Mouse (Mus musculus) CH12.LX (cell line): ENCODE results near the gene Scaf11. TPM values are rescaled to one million over a fixed set of nuclear protein-coding genes. Genes with fewer than 3 reads are reported as not detected.

Source experiments
- DNase-seq: peaks from one replicate; pipeline ENCODE4 v3.0.0-alpha.2; 2013; ENCODE audit errors: extremely low read depth
- H3K27ac ChIP-seq: 2 replicates; pipeline ENCODE4 v1.5.1; 2012; ENCODE audit warnings: low read depth, mild to moderate bottlenecking, control low read depth, moderate library complexity; ENCODE audit not compliant: insufficient read depth
- H3K27me3 ChIP-seq: replicated peaks from 2 replicates; pipeline ENCODE3; 2012; ENCODE audit warnings: inconsistent platforms
- H3K36me3 ChIP-seq, 2 experiments: replicated peaks in 1 of 2; 2 replicates each; pipeline versions ENCODE3 to v1.6.1; 2012; ENCODE audit warnings: inconsistent platforms in 1 of 2, low read length in 1 of 2, mild to moderate bottlenecking in 1 of 2, mixed read lengths in 1 of 2, moderate library complexity in 1 of 2; ENCODE audit not compliant: control insufficient read depth in 1 of 2, insufficient read depth in 1 of 2
- H3K4me1 ChIP-seq, 2 experiments: 2 replicates each; pipeline ENCODE4 v1.6.1; 2012; ENCODE audit warnings: inconsistent platforms in 1 of 2, moderate library complexity in 1 of 2; ENCODE audit not compliant: insufficient read depth in 2 of 2, control insufficient read depth in 1 of 2
- H3K4me2 ChIP-seq: 2 replicates; pipeline ENCODE4 v1.6.1; 2012; ENCODE audit warnings: low read depth, mild to moderate bottlenecking, control low read depth; ENCODE audit not compliant: poor library complexity, insufficient read depth, severe bottlenecking
- H3K4me3 ChIP-seq, 3 experiments: fragments of 150-350 bp in 1 of 3; sonication (generic) in 1 of 3; replicated peaks in 1 of 3; 2 replicates each; pipeline versions ENCODE3 to v1.5.1; 2011 to 2012; ENCODE audit warnings: low read depth in 2 of 3, low read length in 2 of 3, mild to moderate bottlenecking in 2 of 3, moderate library complexity in 2 of 3, control low read depth in 1 of 3, improper control_type of control experiment in 1 of 3, inconsistent platforms in 1 of 3, mixed read lengths in 1 of 3; ENCODE audit not compliant: poor library complexity in 1 of 3
- H3K79me2 ChIP-seq: replicated peaks from 2 replicates; pipeline ENCODE4 v1.6.1; 2012; ENCODE audit warnings: mild to moderate bottlenecking, moderate library complexity; ENCODE audit not compliant: control insufficient read depth, poor library complexity, insufficient read depth, severe bottlenecking; ENCODE audit errors: extremely low read depth
- H3K9ac ChIP-seq: 2 replicates; pipeline ENCODE4 v1.6.1; 2012; ENCODE audit warnings: low read depth, mild to moderate bottlenecking, control low read depth, moderate library complexity; ENCODE audit not compliant: insufficient read depth
- H3K9me3 ChIP-seq: replicated peaks from 2 replicates; pipeline ENCODE3; 2012; ENCODE audit warnings: low read length, inconsistent platforms, mixed read lengths
- CHD2 ChIP-seq: IDR thresholded peaks from 2 replicates; pipeline ENCODE4 v1.6.1; 2011; ENCODE audit warnings: low read length, improper control_type of control experiment
- CTCF ChIP-seq, 2 experiments: IDR thresholded peaks in 1 of 2; conservative IDR thresholded peaks in 1 of 2; 2 replicates each; pipeline ENCODE4 v1.5.1; 2011 to 2012; ENCODE audit warnings: low read depth in 2 of 2, low read length in 2 of 2, improper control_type of control experiment in 1 of 2, inconsistent platforms in 1 of 2, mild to moderate bottlenecking in 1 of 2, moderate library complexity in 1 of 2
- ELF1 ChIP-seq: IDR thresholded peaks from 2 replicates; pipeline ENCODE4 v1.6.1; 2014; ENCODE audit warnings: low read depth, mild to moderate bottlenecking, inconsistent platforms, low read length, improper control_type of control experiment
- EP300 ChIP-seq: IDR thresholded peaks from 2 replicates; pipeline ENCODE4 v1.6.1; 2011; ENCODE audit warnings: low read length, improper control_type of control experiment
- ETS1 ChIP-seq: conservative IDR thresholded peaks from 2 replicates; pipeline ENCODE4 v1.6.1; 2012; ENCODE audit warnings: low read depth, mild to moderate bottlenecking, inconsistent platforms, low read length, improper control_type of control experiment, moderate library complexity
- GABPA ChIP-seq: IDR thresholded peaks from 2 replicates; pipeline ENCODE4 v1.6.1; 2012; ENCODE audit warnings: low read depth, low read length, improper control_type of control experiment, inconsistent platforms; ENCODE audit not compliant: insufficient replicate concordance
- IRF4 ChIP-seq: IDR thresholded peaks from 2 replicates; pipeline ENCODE4 v1.6.1; 2014; ENCODE audit warnings: low read depth, mild to moderate bottlenecking, inconsistent platforms, low read length, improper control_type of control experiment
- JUN ChIP-seq: IDR thresholded peaks from 2 replicates; pipeline ENCODE4 v1.6.1; 2011; ENCODE audit warnings: low read depth, mild to moderate bottlenecking, low read length, improper control_type of control experiment, moderate library complexity; ENCODE audit not compliant: insufficient read depth
- JUND ChIP-seq: conservative IDR thresholded peaks from 2 replicates; pipeline ENCODE4 v1.6.1; 2011; ENCODE audit warnings: low read depth, low read length, improper control_type of control experiment
- MAX ChIP-seq: IDR thresholded peaks from 2 replicates; pipeline ENCODE4 v1.6.1; 2011; ENCODE audit warnings: low read length, improper control_type of control experiment
- MAZ ChIP-seq: IDR thresholded peaks from 2 replicates; pipeline ENCODE4 v1.6.1; 2012; ENCODE audit warnings: low read depth, mild to moderate bottlenecking, inconsistent platforms, low read length, improper control_type of control experiment, moderate library complexity
- MEF2A ChIP-seq: IDR thresholded peaks from 2 replicates; pipeline ENCODE4 v1.6.1; 2014; ENCODE audit warnings: low read depth, mild to moderate bottlenecking, inconsistent platforms, low read length, improper control_type of control experiment, borderline replicate concordance
- MXI1 ChIP-seq: IDR thresholded peaks from 2 replicates; pipeline ENCODE4 v1.6.1; 2011; ENCODE audit warnings: mild to moderate bottlenecking, low read depth, low read length, improper control_type of control experiment
- MYC ChIP-seq: IDR thresholded peaks from 2 replicates; pipeline ENCODE4 v1.6.1; 2011; ENCODE audit warnings: low read depth, mild to moderate bottlenecking, improper control_type of control experiment, low read length
- PAX5 ChIP-seq: IDR thresholded peaks from 2 replicates; pipeline ENCODE4 v1.6.1; 2012; ENCODE audit warnings: low read length, inconsistent platforms, mixed read lengths
- POLR2A ChIP-seq: IDR thresholded peaks from 2 replicates; pipeline ENCODE4 v1.6.1; 2011; ENCODE audit warnings: low read depth, mild to moderate bottlenecking, improper control_type of control experiment, low read length
- POLR2AphosphoS2 ChIP-seq: IDR thresholded peaks from 2 replicates; pipeline ENCODE4 v1.6.1; 2011; ENCODE audit warnings: low read depth, low read length, improper control_type of control experiment
- RAD21 ChIP-seq: IDR thresholded peaks from 2 replicates; pipeline ENCODE4 v1.6.1; 2011; ENCODE audit warnings: low read depth, mild to moderate bottlenecking, low read length, improper control_type of control experiment, moderate library complexity
- SIN3A ChIP-seq: IDR thresholded peaks from 2 replicates; pipeline ENCODE4 v1.6.1; 2012; ENCODE audit warnings: low read length, improper control_type of control experiment, inconsistent platforms
- TBP ChIP-seq: conservative IDR thresholded peaks from 2 replicates; pipeline ENCODE4 v1.6.1; 2011; ENCODE audit warnings: low read depth, low read length, improper control_type of control experiment
- TCF12 ChIP-seq: IDR thresholded peaks from 2 replicates; pipeline ENCODE4 v1.6.1; 2014; ENCODE audit warnings: low read depth, mild to moderate bottlenecking, inconsistent platforms, low read length, improper control_type of control experiment
- UBTF ChIP-seq: IDR thresholded peaks from 2 replicates; pipeline ENCODE4 v1.6.1; 2012; ENCODE audit warnings: low read depth, mild to moderate bottlenecking, inconsistent platforms, low read length, improper control_type of control experiment, moderate library complexity
- USF1 ChIP-seq: IDR thresholded peaks from 2 replicates; pipeline ENCODE4 v1.6.1; 2014; ENCODE audit warnings: low read depth, mild to moderate bottlenecking, inconsistent platforms, low read length, improper control_type of control experiment
- ZC3H11A ChIP-seq: IDR thresholded peaks from 2 replicates; pipeline ENCODE4 v1.6.1; 2012; ENCODE audit warnings: low read depth, mild to moderate bottlenecking, inconsistent platforms, low read length, improper control_type of control experiment
- ZKSCAN1 ChIP-seq: IDR thresholded peaks from 2 replicates; pipeline ENCODE4 v1.6.1; 2012; ENCODE audit warnings: low read depth, inconsistent platforms, low read length, improper control_type of control experiment, borderline replicate concordance
- ZMIZ1 ChIP-seq: IDR thresholded peaks from 2 replicates; pipeline ENCODE4 v1.6.1; 2012; ENCODE audit warnings: low read depth, mild to moderate bottlenecking, inconsistent platforms, low read length, improper control_type of control experiment
- ZNF384 ChIP-seq: IDR thresholded peaks from 2 replicates; pipeline ENCODE4 v1.6.1; 2012; ENCODE audit warnings: low read depth, low read length, improper control_type of control experiment, inconsistent platforms
- dilution Hi-C: fragments of 300-500 bp; cut with MboI; formaldehyde crosslinking; loops from 2 replicates; pipeline ENCODE4 v1.14.3; 2020; ENCODE audit warnings: low sequenced_read_pairs; ENCODE audit not compliant: extremely low pct_unique_long_range_greater_than_20kb, extremely low pct_ligation_motif_present
- in situ Hi-C: fragments of 300-500 bp; cut with MboI; formaldehyde crosslinking; loops from 3 replicates; pipeline ENCODE4 v1.14.3; 2019; ENCODE audit warnings: low sequenced_read_pairs, low pct_ligation_motif_present, low pct_unique_long_range_greater_than_20kb, mixed read lengths
- polyA plus RNA-seq: library from polyadenylated mRNA; unstranded; fragments of >175 nt; gene quantifications from 2 replicates; pipeline ENCODE4 v1.2.1, GENCODE M21; 2012; ENCODE audit warnings: low read depth; ENCODE audit not compliant: insufficient read length
- total RNA-seq, 2 experiments: library from RNA; depleted of rRNA; stranded (reverse); fragments of 300-350 nt in 1 of 2; fragments of >200 nt in 1 of 2; gene quantifications; 2 replicates each; pipeline ENCODE4 v1.2.3; 2012 to 2014

Scaf11 gene
- total and polyA plus RNA-seq, 3 experiments, result 57.2 to 88.0 (median 59.8) TPM

GRCm38 (mm10) chr15:96392878-96393277 lies 67.8 kb downstream of the Scaf11 start:
- Histone ChIP-seq H3K4me2 (no peak overlapping the region), H3K9me3 (no peaks in the 10 kb centered on the region), H3K4me1 (no peaks in the 10 kb centered on the region), H3K4me3 (no peak overlapping the region), H3K79me2 (no peaks in the 10 kb centered on the region), H3K36me3 (peaks cover 39 to 87% of the 10 kb centered on the region in 2 experiments), H3K9ac (no peak overlapping the region), H3K27ac (no peak overlapping the region), H3K27me3 (no peaks in the 10 kb centered on the region)
- dilution Hi-C loops (no loop called here), in situ Hi-C loops (no loop called here)
- no peak for DNase-seq
- TF ChIP-seq ZNF384, result no peak
- TF ChIP-seq SIN3A, result no peak
- no peak for TF ChIP-seq POLR2A
- TF ChIP-seq MAX, result no peak
- TF ChIP-seq USF1, result no peak
- TF ChIP-seq ZKSCAN1, result no peak
- no peak for TF ChIP-seq MXI1
- TF ChIP-seq ETS1, result no peak
- TF ChIP-seq RAD21, result no peak
- TF ChIP-seq PAX5, result no peak
- no peak for TF ChIP-seq MYC
- no peak for TF ChIP-seq MAZ

GRCm38 (mm10) chr15:96388565-96388964 lies 72.1 kb downstream of the Scaf11 start:
- DNase-seq, result no peak
- dilution Hi-C loops (no loop called here), in situ Hi-C loops (no loop called here)
- H3K36me3 ChIP-seq, result peaks cover 13 to 65% of the 10 kb centered on the region in 2 experiments
- no peak overlapping the region for H3K27ac ChIP-seq
- no peak overlapping the region for H3K9ac ChIP-seq
- no peaks in the 10 kb centered on the region for H3K27me3 ChIP-seq
- no peaks in the 10 kb centered on the region for H3K79me2 ChIP-seq
- no peaks in the 10 kb centered on the region for H3K4me1 ChIP-seq
- no peaks in the 10 kb centered on the region for H3K9me3 ChIP-seq
- TF ChIP-seq EP300 (no peak), CTCF (conservative IDR thresholded peaks at IDR 0.05 in 1 of 2, IDR thresholded peaks at IDR 0.05 in 1 of 2; ENCODE audit: low read depth in 2 of 2, low read length in 2 of 2) (no peak), ELF1 (no peak), ZMIZ1 (no peak), ZNF384 (no peak)
- TF ChIP-seq, all 38 proteins: peak for 0
- Histone ChIP-seq H3K4me2 (no peak overlapping the region), H3K4me3 (no peak overlapping the region)

- TF ChIP-seq ZC3H11A, result no peak
- no peak for TF ChIP-seq ELF1
- no peak for TF ChIP-seq USF1
- TF ChIP-seq JUND, result no peak
- TF ChIP-seq POLR2AphosphoS2, result no peak
- no peak for TF ChIP-seq EP300
- no peak for TF ChIP-seq MEF2A
- no peak for TF ChIP-seq ETS1
- TF ChIP-seq TBP, result no peak
- no peak for TF ChIP-seq POLR2A
- TF ChIP-seq SIN3A, result no peak
- TF ChIP-seq JUN, result no peak
- no peak for TF ChIP-seq IRF4
- no peak for TF ChIP-seq TCF12
- no peak for TF ChIP-seq MYC
- no peak for TF ChIP-seq GABPA
- TF ChIP-seq CHD2, result no peak
- TF ChIP-seq UBTF, result no peak
- no peak for TF ChIP-seq CTCF (conservative IDR thresholded peaks at IDR 0.05 in 1 of 2, IDR thresholded peaks at IDR 0.05 in 1 of 2; ENCODE audit: low read depth in 2 of 2, low read length in 2 of 2)
- TF ChIP-seq, all 38 proteins: peak for 0
- Histone ChIP-seq H3K9me3 (no peaks in the 10 kb centered on the region), H3K27me3 (no peaks in the 10 kb centered on the region), H3K4me1 (peaks cover 2 to 3% of the 10 kb centered on the region in 2 experiments), H3K36me3 (peaks cover 22 to 62% of the 10 kb centered on the region in 2 experiments), H3K4me3 (no peak overlapping the region), H3K9ac (no peak overlapping the region), H3K79me2 (no peaks in the 10 kb centered on the region), H3K27ac (no peak overlapping the region), H3K4me2 (no peak overlapping the region)
- in situ Hi-C loops, result no loop called here
- dilution Hi-C loops, result no loop called here
- DNase-seq, result no peak
Measured at GRCm38 (mm10) chr15:96382223-96382622, 78.4 kb downstream of the Scaf11 start.
